Mouse (Mus musculus) limb, embryonic 12.5 days (tissue): Measurements from ENCODE around the gene Prr7. TPM values are rescaled to one million over a fixed set of nuclear protein-coding genes. Genes with fewer than 3 reads are reported as not detected.
A peak's percentile ranks its signal among the peaks of the same experiment; 100 is the strongest.

ENCODE experiments used
- ATAC-seq: fragments of 200-750 bp; cut with Nextera tagmentation; 2 replicates; pipeline ENCODE4 v1.8.0; 2017; ENCODE audit warnings: low read depth, moderate TSS enrichment; ENCODE audit not compliant: insufficient number of reproducible peaks, insufficient read depth, low FRiP score, low TSS enrichment
- H3K27ac ChIP-seq: fragments of 300-500 bp; sonication (generic); 2 replicates; pipeline ENCODE4 v1.5.1; 2016; ENCODE audit warnings: mild to moderate bottlenecking, moderate library complexity
- H3K27me3 ChIP-seq: fragments of 300-500 bp; sonication (generic); 2 replicates; pipeline ENCODE4 v1.6.1; 2016; ENCODE audit warnings: mild to moderate bottlenecking, moderate library complexity
- H3K36me3 ChIP-seq: fragments of 300-500 bp; sonication (generic); 2 replicates; pipeline ENCODE4 v1.6.1; 2016; ENCODE audit warnings: mild to moderate bottlenecking, moderate library complexity
- H3K4me1 ChIP-seq: fragments of 300-500 bp; sonication (generic); replicated peaks from 2 replicates; pipeline ENCODE4 v1.6.1; 2016
- H3K4me2 ChIP-seq: fragments of 300-500 bp; sonication (generic); 2 replicates; pipeline ENCODE4 v1.6.1; 2016; ENCODE audit warnings: mild to moderate bottlenecking, moderate library complexity
- H3K4me3 ChIP-seq: fragments of 300-500 bp; sonication (generic); replicated peaks from 2 replicates; pipeline ENCODE4 v1.5.1; 2016; ENCODE audit warnings: mild to moderate bottlenecking
- H3K9ac ChIP-seq: fragments of 300-500 bp; sonication (generic); replicated peaks from 2 replicates; pipeline ENCODE4 v1.6.1; 2016; ENCODE audit warnings: mild to moderate bottlenecking, moderate library complexity
- H3K9me3 ChIP-seq: fragments of 300-500 bp; sonication (generic); 2 replicates; pipeline ENCODE4 v1.6.1; 2016; ENCODE audit warnings: mild to moderate bottlenecking, moderate library complexity
- WGBS: fragments of 180-500 bp; shearing (Covaris S2); methylation state at CpG from one replicate; pipeline ENCODE4 v1.1.7; 2016; 5-methylcytosine and 5-hydroxymethylcytosine counted together
- polyA plus RNA-seq: library from polyadenylated mRNA; unstranded; fragments of >200 nt; fragmentation: Nextera tagmentation; extraction: Ambion mirVana; gene quantifications from 2 replicates; pipeline ENCODE4 v1.2.1, GENCODE M21; 2016

Prr7 gene
- polyA plus RNA-seq, 1 experiment from 2014 or later: 1.1 TPM

- Histone ChIP-seq H3K4me1 (peaks cover 21% of the 10 kb centered on the region), H3K36me3 (peaks cover 63% of the 10 kb centered on the region), H3K4me2 (no peak overlapping the region), H3K9ac (no peak overlapping the region), H3K27me3 (no peaks in the 10 kb centered on the region), H3K9me3 (no peaks in the 10 kb centered on the region), H3K4me3 (no peak overlapping the region), H3K27ac (no peak overlapping the region)
- no peak for ATAC-seq
- 92% methylated on average over 17 of the region's 17 CpGs for whole genome bisulfite sequencing
Measured at GRCm38 (mm10) chr13:55449679-55450441, 14.2 kb upstream of the Prr7 start.

GRCm38 (mm10) chr13:55450511-55450980 is 13.5 kb upstream of the Prr7 start:
- H3K27me3 ChIP-seq: no peaks in the 10 kb centered on the region
- no peak overlapping the region for H3K4me3 ChIP-seq

GRCm38 (mm10) chr13:55451296-55451695 is 12.8 kb upstream of the Prr7 start:
- Histone ChIP-seq H3K9me3 (no peaks in the 10 kb centered on the region), H3K4me3 (no peak overlapping the region), H3K27me3 (no peaks in the 10 kb centered on the region), H3K36me3 (peaks cover 77% of the 10 kb centered on the region), H3K4me2 (no peak overlapping the region), H3K4me1 (peaks cover 17% of the 10 kb centered on the region), H3K27ac (no peak overlapping the region), H3K9ac (no peak overlapping the region)
- WGBS: 90% methylated on average over 10 of the region's 10 CpGs
- ATAC-seq: no peak

More at GRCm38 (mm10) chr13:55450511-55450980, 13.5 kb upstream of the Prr7 start:
- Histone ChIP-seq H3K9ac (no peak overlapping the region), H3K4me2 (no peak overlapping the region), H3K4me1 (peaks cover 21% of the 10 kb centered on the region), H3K36me3 (peaks cover 70% of the 10 kb centered on the region), H3K27ac (no peak overlapping the region), H3K9me3 (no peaks in the 10 kb centered on the region)
- WGBS: 92% methylated on average over 11 of the region's 11 CpGs
- no peak for ATAC-seq

- H3K4me2 ChIP-seq: no peak overlapping the region
- ATAC-seq: no peak
- no peak overlapping the region for H3K4me3 ChIP-seq
- no peaks in the 10 kb centered on the region for H3K27me3 ChIP-seq
- H3K4me1 ChIP-seq: peaks cover 10% of the 10 kb centered on the region
- H3K9ac ChIP-seq: no peak overlapping the region
- no peaks in the 10 kb centered on the region for H3K9me3 ChIP-seq
- peaks cover 84% of the 10 kb centered on the region for H3K36me3 ChIP-seq
- no peak overlapping the region for H3K27ac ChIP-seq
- WGBS: 96% methylated on average over 16 of the region's 16 CpGs
Measured at GRCm38 (mm10) chr13:55451785-55452549, 12.1 kb upstream of the Prr7 start.

- no peak overlapping the region; the same call in 1 of the 2 replicates for H3K27ac ChIP-seq
- H3K9ac ChIP-seq: no peak overlapping the region
- peaks cover 24% of the 10 kb centered on the region for H3K4me1 ChIP-seq
- H3K9me3 ChIP-seq: no peaks in the 10 kb centered on the region
- H3K4me2 ChIP-seq: no peak overlapping the region
- WGBS: 54% methylated on average over 2 of the region's 2 CpGs
- no peaks in the 10 kb centered on the region for H3K27me3 ChIP-seq
- H3K36me3 ChIP-seq: peaks cover 49% of the 10 kb centered on the region
- no peak overlapping the region for H3K4me3 ChIP-seq
- no peak for ATAC-seq
Measured at GRCm38 (mm10) chr13:55462965-55463364, 1.1 kb upstream of the Prr7 start.

- H3K27me3 ChIP-seq: no peaks in the 10 kb centered on the region
- peak overlapping the region; percentile 89 for H3K27ac ChIP-seq
- 14% methylated on average over 14 of the region's 14 CpGs for WGBS
- H3K9ac ChIP-seq: peak overlapping the region; percentile 80
- no peak for ATAC-seq
- H3K4me2 ChIP-seq: peak overlapping the region; percentile 93
- no peaks in the 10 kb centered on the region for H3K9me3 ChIP-seq
- peaks cover 43% of the 10 kb centered on the region for H3K36me3 ChIP-seq
- peaks cover 24% of the 10 kb centered on the region for H3K4me1 ChIP-seq
- H3K4me3 ChIP-seq: peak overlapping the region; percentile 76
Measured at GRCm38 (mm10) chr13:55463399-55464026, 554 bp upstream of the Prr7 start.

- no peak overlapping the region; the same call in 1 of the 2 replicates for H3K27ac ChIP-seq
Measured at GRCm38 (mm10) chr13:55465184-55465583, 1.1 kb downstream of the Prr7 start.

GRCm38 (mm10) chr13:55465830-55466440 is 1.9 kb downstream of the Prr7 start:
- H3K36me3 ChIP-seq: peaks cover 19% of the 10 kb centered on the region
- no peaks in the 10 kb centered on the region for H3K27me3 ChIP-seq
- peaks cover 34% of the 10 kb centered on the region for H3K4me1 ChIP-seq
- H3K9ac ChIP-seq: no peak overlapping the region
- 0 out of 2 replicates have a peak overlapping the region, but pooled peaks have one; percentile 19 for H3K27ac ChIP-seq
- H3K4me2 ChIP-seq: peak overlapping the region; percentile 93; the same call in 1 of the 2 replicates
- no peaks in the 10 kb centered on the region for H3K9me3 ChIP-seq
- 80% methylated on average over 5 of the region's 5 CpGs for WGBS
- no peak overlapping the region for H3K4me3 ChIP-seq
- no peak for ATAC-seq

More at GRCm38 (mm10) chr13:55465184-55465583, 1.1 kb downstream of the Prr7 start:
- Histone ChIP-seq H3K9me3 (no peaks in the 10 kb centered on the region), H3K27me3 (no peaks in the 10 kb centered on the region), H3K9ac (peak overlapping the region; percentile 80), H3K4me3 (peak overlapping the region; percentile 76), H3K36me3 (peaks cover 27% of the 10 kb centered on the region), H3K4me1 (peaks cover 31% of the 10 kb centered on the region), H3K4me2 (peak overlapping the region; percentile 93)
- no peak for ATAC-seq
- WGBS: 28% methylated on average over 3 of the region's 3 CpGs

GRCm38 (mm10) chr13:55468851-55469560 is 4.9 kb downstream of the Prr7 start:
- H3K36me3 ChIP-seq: peaks cover 5% of the 10 kb centered on the region
- no peak overlapping the region for H3K4me3 ChIP-seq
- H3K27ac ChIP-seq: no peak overlapping the region
- 40% methylated on average over 13 of the region's 13 CpGs for WGBS
- ATAC-seq: no peak
- no peaks in the 10 kb centered on the region for H3K9me3 ChIP-seq
- H3K9ac ChIP-seq: no peak overlapping the region
- peaks cover 46% of the 10 kb centered on the region for H3K4me1 ChIP-seq
- no peak overlapping the region for H3K4me2 ChIP-seq
- no peaks in the 10 kb centered on the region for H3K27me3 ChIP-seq

GRCm38 (mm10) chr13:55470372-55470771 is 6.3 kb downstream of the Prr7 start:
- H3K4me1 ChIP-seq: peaks cover 49% of the 10 kb centered on the region
- no peaks in the 10 kb centered on the region for H3K27me3 ChIP-seq
- no peaks in the 10 kb centered on the region for H3K9me3 ChIP-seq
- H3K4me3 ChIP-seq: no peak overlapping the region
- peaks cover 18% of the 10 kb centered on the region for H3K36me3 ChIP-seq
- H3K9ac ChIP-seq: no peak overlapping the region
- peak overlapping the region; percentile 100; the same call in 1 of the 2 replicates for H3K4me2 ChIP-seq
- WGBS: 74% methylated on average over 9 of the region's 9 CpGs
- H3K27ac ChIP-seq: no peak overlapping the region
- no peak for ATAC-seq
